ENCODE assay signal across 26 mouse cellular contexts in genomic region chr12:76200326-76200725, GRCm38 (mm10). TPM values are rescaled to one million over a fixed set of nuclear protein-coding genes. Genes with fewer than 3 reads are reported as not detected.
A peak's percentile ranks its signal among the peaks of the same experiment; 100 is the strongest.
DNase-seq lines count a peak whose midpoint lies in the region; ATAC-seq and TF ChIP-seq lines count a peak whose summit lies in the region.
"Had no signal": no experiment of that assay in that cellular context is flagged by ENCODE, and none has a peak within 500 bp of the region (broad histone marks: within the 10 kb centered on the region; RNA-seq: fewer than 3 reads in every experiment).

No protein-coding gene starts in this region.

- ATAC-seq in liver, postnatal 0 days, result no peak
- no peak for ATAC-seq in liver, embryonic 11.5 days (replicated peaks; ENCODE audit: low FRiP score)
- ATAC-seq: forebrain, embryonic 14.5 days had no signal

- no peaks in the 10 kb centered on the region for H3K9me3 ChIP-seq in liver, postnatal 0 days (ENCODE audit: low read length)
- no peaks in the 10 kb centered on the region for H3K9me3 ChIP-seq in liver, embryonic 11.5 days (ENCODE audit: control insufficient read depth, low read length)
- H3K9me3 ChIP-seq: embryonic facial prominence, embryonic 15.5 days; forebrain, embryonic 10.5 days; heart, embryonic 15.5 days had no signal

- H3K4me3 ChIP-seq in kidney, adult 2 months (ENCODE audit: insufficient read depth, low read depth, low read length), result no peak overlapping the region
- H3K4me3 ChIP-seq in liver, postnatal 0 days (ENCODE audit: low read depth, low read length), result no peak overlapping the region
- no peak overlapping the region for H3K4me3 ChIP-seq in liver, embryonic 11.5 days (ENCODE audit: low read depth, low read length)
- H3K4me3 ChIP-seq: embryonic facial prominence, embryonic 15.5 days; erythroblast, embryonic 14.5 days; forebrain, embryonic 10.5 days; heart, embryonic 15.5 days had no signal

- no peak overlapping the region for H3K4me2 ChIP-seq in liver, postnatal 0 days (ENCODE audit: low read depth, low read length)
- H3K4me2 ChIP-seq in liver, embryonic 11.5 days, result no peak overlapping the region
- H3K4me2 ChIP-seq: embryonic facial prominence, embryonic 15.5 days; heart, embryonic 11.5 days; heart, embryonic 15.5 days; hindbrain, embryonic 14.5 days had no signal

- H3K4me1 ChIP-seq in kidney, adult 2 months (ENCODE audit: control insufficient read depth, insufficient read depth, low read length), result no peaks in the 10 kb centered on the region
- H3K4me1 ChIP-seq in liver, postnatal 0 days (ENCODE audit: insufficient read depth), result peaks cover 12% of the 10 kb centered on the region
- H3K4me1 ChIP-seq in liver, embryonic 11.5 days (replicated peaks; ENCODE audit: control insufficient read depth, insufficient read depth, low read length), result peaks cover 9% of the 10 kb centered on the region

- no peaks in the 10 kb centered on the region for H3K36me3 ChIP-seq in kidney, adult 2 months (ENCODE audit: control insufficient read depth, insufficient read depth, low read length)
- no peaks in the 10 kb centered on the region for H3K36me3 ChIP-seq in liver, postnatal 0 days (replicated peaks; ENCODE audit: insufficient read depth, low read length)
- no peaks in the 10 kb centered on the region for H3K36me3 ChIP-seq in liver, embryonic 11.5 days (ENCODE audit: control insufficient read depth, insufficient read depth, low read length)
- H3K36me3 ChIP-seq: embryonic facial prominence, embryonic 15.5 days; forebrain, embryonic 10.5 days; heart, embryonic 15.5 days had no signal

- H3K27me3 ChIP-seq in kidney, adult 2 months (replicated peaks; ENCODE audit: control insufficient read depth, insufficient read depth, low read length), result no peaks in the 10 kb centered on the region
- H3K27me3 ChIP-seq in liver, postnatal 0 days (ENCODE audit: insufficient read depth, low read length), result no peaks in the 10 kb centered on the region
- 0 out of 2 replicates have a peak, but pooled peaks cover 3% of the 10 kb centered on the region for H3K27me3 ChIP-seq in liver, embryonic 11.5 days (replicated peaks; ENCODE audit: control insufficient read depth, insufficient read depth, low read length)
- H3K27me3 ChIP-seq: embryonic facial prominence, embryonic 15.5 days had no signal

- H3K9ac ChIP-seq in liver, postnatal 0 days (replicated peaks), result no peak overlapping the region
- no peak overlapping the region for H3K9ac ChIP-seq in liver, embryonic 11.5 days (ENCODE audit: low read depth, low read length)
- H3K9ac ChIP-seq: embryonic facial prominence, embryonic 15.5 days; heart, embryonic 15.5 days; hindbrain, embryonic 14.5 days had no signal

- WGBS in kidney, adult 2 months, result 78% methylated on average over 4 of the region's 4 CpGs
- 51% methylated on average over 4 of the region's 4 CpGs for WGBS in liver, postnatal 0 days (ENCODE audit: insufficient replicate concordance)
- WGBS in liver, embryonic 11.5 days, result 67% methylated on average over 4 of the region's 4 CpGs

- peak; percentile 20 for DNase-seq in kidney, adult 2 months
- no peak for DNase-seq in kidney, adult 9 months
- DNase-seq in liver, postnatal 0 days, result no peak
- DNase-seq in liver, embryonic 11.5 days (ENCODE audit: low spot score), result no peak
- DNase-seq in ES-CJ7 (ENCODE audit: low read depth, low spot score), result peak; percentile 68
- DNase-seq in ZHBTc4 (ENCODE audit: low read depth, low spot score), result peak; percentile 51
- DNase-seq in frontal cortex, adult 2 months (ENCODE audit: extremely low spot score in 1 of 2, low spot score in 1 of 2), result no peak
- DNase-seq in urinary bladder, adult 18-20 months (ENCODE audit: low spot score in 2 of 2), result no peak
- DNase-seq: adrenal gland, postnatal 25 days; cerebellum, adult 18-20 months; cerebellum, adult 9-11 months; cerebellum, postnatal 36 days; embryo, embryonic 11 days; gastrocnemius, postnatal 10 days; heart, adult 18-20 months; heart, postnatal 14 days had no signal

- 0 out of 2 replicates have a peak, but pooled peaks have one; percentile 10 for TF ChIP-seq CTCF in kidney, adult 2 months (conservative IDR thresholded peaks at IDR 0.05; ENCODE audit: insufficient read depth, insufficient read length, low read depth, low read length)
- 0 out of 2 replicates have a peak, but pooled peaks have one; percentile 4 for TF ChIP-seq CTCF in liver, postnatal 0 days (IDR thresholded peaks at IDR 0.05; ENCODE audit: low read depth)

- no peak overlapping the region for H3K27ac ChIP-seq in kidney, adult 2 months (ENCODE audit: insufficient read depth, low read depth, low read length)
- no peak overlapping the region for H3K27ac ChIP-seq in liver, postnatal 0 days (ENCODE audit: low read depth)
- no peak overlapping the region for H3K27ac ChIP-seq in liver, embryonic 11.5 days (ENCODE audit: low read depth, low read length)
- H3K27ac ChIP-seq: embryonic facial prominence, embryonic 15.5 days; forebrain, embryonic 10.5 days; heart, embryonic 15.5 days; hindbrain, embryonic 14.5 days had no signal

- no peak for TF ChIP-seq POLR2A in kidney, adult 2 months (IDR thresholded peaks at IDR 0.05; ENCODE audit: low read depth, low read length)

- TF ChIP-seq EP300 in liver, postnatal 0 days (IDR thresholded peaks at IDR 0.05; ENCODE audit: low read depth), result no peak

RNA-seq across cellular contexts. Expression of gene Esr2, which starts 23.3 kb away (rescaled TPM):
- polyA plus RNA-seq in kidney, adult 2 months (2012; rRNA removed), result 0.17 and 0.31 TPM in 2 replicates
- polyA plus RNA-seq in liver, postnatal 0 days (2015; fragmentation: Nextera tagmentation; extraction: Ambion mirVana), result not detected in 2 replicates
- polyA plus RNA-seq in liver, embryonic 11.5 days (2014; fragmentation: Nextera tagmentation; extraction: Ambion mirVana), result 0.15 and 0.29 TPM in 2 replicates
- polyA plus RNA-seq in frontal cortex, adult 2 months (2012; rRNA removed), result 0.22 and 0.25 TPM in 2 replicates
- polyA plus RNA-seq: adrenal gland, adult 2 months; erythroblast, embryonic 14.5 days had no signal

RNA-seq across cellular contexts. Expression of gene Tex21, which starts 46.2 kb away (rescaled TPM):
- polyA plus RNA-seq in kidney, adult 2 months (2012; rRNA removed), result 0.11 TPM in 1 of 2 replicates, not detected in the other
- polyA plus RNA-seq in liver, postnatal 0 days (2015; fragmentation: Nextera tagmentation; extraction: Ambion mirVana), result 0.08 TPM in 1 of 2 replicates, not detected in the other
- polyA plus RNA-seq in liver, embryonic 11.5 days (2014; fragmentation: Nextera tagmentation; extraction: Ambion mirVana), result 0.10 TPM in 1 of 2 replicates, not detected in the other
- polyA plus RNA-seq in frontal cortex, adult 2 months (2012; rRNA removed), result not detected in 2 replicates
- polyA plus RNA-seq: adrenal gland, adult 2 months; C2C12; embryonic facial prominence, embryonic 11.5 days; embryonic facial prominence, embryonic 15.5 days; erythroblast, embryonic 14.5 days; forebrain, embryonic 10.5 days; forebrain, embryonic 14.5 days; heart, embryonic 11.5 days; heart, embryonic 15.5 days had no signal

RNA-seq across cellular contexts. Expression of gene Mthfd1, which starts 54.8 kb away (rescaled TPM):
- polyA plus RNA-seq in kidney, adult 2 months (2012; rRNA removed), result 128 and 132 TPM in 2 replicates
- 62.6 and 63.0 TPM in 2 replicates for polyA plus RNA-seq in liver, postnatal 0 days (2015; fragmentation: Nextera tagmentation; extraction: Ambion mirVana)
- 178 and 218 TPM in 2 replicates for polyA plus RNA-seq in liver, embryonic 11.5 days (2014; fragmentation: Nextera tagmentation; extraction: Ambion mirVana)
- polyA plus RNA-seq in frontal cortex, adult 2 months (2012; rRNA removed), result 33.9 and 34.3 TPM in 2 replicates

Comparison
In these comparisons a context has a peak if more than half of its experiments do, and no peak if none do; other contexts are left out.
1. DNase-seq: peak in kidney, adult 2 months (single experiment), ES-CJ7 (single experiment) and ZHBTc4 (single experiment); none in kidney, adult 9 months (single experiment), liver, postnatal 0 days (single experiment), liver, embryonic 11.5 days (single experiment), frontal cortex, adult 2 months (0 of 2) and urinary bladder, adult 18-20 months (0 of 2).